Mouse (Mus musculus): ENCODE measurements around the gene Cilp. TPM values are rescaled to one million over a fixed set of nuclear protein-coding genes. Genes with fewer than 3 reads are reported as not detected.
A peak's percentile ranks its signal among the peaks of the same experiment; 100 is the strongest.
"Not testable (repeated sequence)": the region's sequence is repeated elsewhere in the genome, so short reads cannot be mapped to it uniquely, and the experiment has no call there.

The Cilp gene
- polyA plus RNA-seq, 1 experiment from 2014 or later: 0.24 TPM

DNA sequence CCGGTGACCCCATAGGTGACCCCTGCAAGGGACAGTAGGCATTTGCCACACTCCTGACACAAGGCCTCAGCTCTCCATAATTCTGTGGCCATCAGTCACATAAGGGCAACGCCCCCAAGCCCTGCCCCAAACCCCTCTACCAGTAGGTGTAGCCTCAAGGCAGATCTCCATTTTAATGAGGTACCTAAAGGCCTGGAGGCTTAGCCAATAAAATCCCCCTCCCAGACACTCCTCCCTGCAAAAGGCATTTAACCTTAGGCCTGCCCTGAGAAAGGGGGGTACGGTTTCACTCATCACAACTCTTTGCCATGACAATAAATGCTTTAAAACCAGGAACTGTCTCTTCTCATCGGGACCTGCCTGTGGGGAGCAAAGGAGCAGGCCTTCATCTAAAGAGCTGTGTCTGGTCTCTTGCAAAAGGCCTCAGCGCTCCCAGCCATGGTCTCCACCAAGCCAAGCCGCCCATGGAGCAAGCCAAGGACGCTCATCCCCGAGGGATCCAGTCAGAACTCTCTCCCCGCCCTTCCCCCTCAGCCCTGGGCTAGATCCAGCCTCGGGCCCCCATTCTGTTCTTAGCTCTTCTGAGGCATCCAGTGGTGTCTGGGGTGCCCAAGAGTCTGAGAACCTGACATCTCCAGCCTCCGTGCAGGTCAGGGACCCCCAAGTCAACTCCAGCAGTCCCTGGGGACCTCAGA is 8.9 kb upstream of the Cilp start:
- Histone ChIP-seq H3K9ac (replicated peaks) (no peak overlapping the region), H3K36me3 (no peaks in the 10 kb centered on the region), H3K27me3 (no peaks in the 10 kb centered on the region), H3K27ac (no peak overlapping the region), H3K4me2 (replicated peaks) (no peak overlapping the region), H3K4me1 (replicated peaks) (no peaks in the 10 kb centered on the region), H3K9me3 (no peaks in the 10 kb centered on the region), H3K4me3 (replicated peaks) (no peak overlapping the region)
- WGBS: 67% methylated on average over 11 of the region's 11 CpGs
- ATAC-seq: no peak

- Histone ChIP-seq H3K9ac (replicated peaks) (no peak overlapping the region), H3K27ac (no peak overlapping the region), H3K27me3 (no peaks in the 10 kb centered on the region), H3K4me3 (replicated peaks) (no peak overlapping the region), H3K4me2 (replicated peaks) (no peak overlapping the region), H3K9me3 (no peaks in the 10 kb centered on the region), H3K4me1 (replicated peaks) (no peaks in the 10 kb centered on the region), H3K36me3 (no peaks in the 10 kb centered on the region)
- 60% methylated on average over 9 of the region's 9 CpGs for WGBS
- ATAC-seq: no peak
Observed at GRCm38 (mm10) chr9:65257218-65257910, 7.6 kb upstream of the Cilp start.

- H3K4me1 ChIP-seq (replicated peaks): no peaks in the 10 kb centered on the region
- H3K9ac ChIP-seq (replicated peaks): no peak overlapping the region
- 81% methylated on average over 7 of the region's 7 CpGs for WGBS
- H3K27ac ChIP-seq: no peak overlapping the region
- H3K9me3 ChIP-seq: no peaks in the 10 kb centered on the region
- no peak overlapping the region for H3K4me2 ChIP-seq (replicated peaks)
- no peak overlapping the region for H3K4me3 ChIP-seq (replicated peaks)
- H3K36me3 ChIP-seq: no peaks in the 10 kb centered on the region
- ATAC-seq: no peak
- H3K27me3 ChIP-seq: no peaks in the 10 kb centered on the region
Observed at GRCm38 (mm10) chr9:65259366-65259765, 5.6 kb upstream of the Cilp start.

DNA sequence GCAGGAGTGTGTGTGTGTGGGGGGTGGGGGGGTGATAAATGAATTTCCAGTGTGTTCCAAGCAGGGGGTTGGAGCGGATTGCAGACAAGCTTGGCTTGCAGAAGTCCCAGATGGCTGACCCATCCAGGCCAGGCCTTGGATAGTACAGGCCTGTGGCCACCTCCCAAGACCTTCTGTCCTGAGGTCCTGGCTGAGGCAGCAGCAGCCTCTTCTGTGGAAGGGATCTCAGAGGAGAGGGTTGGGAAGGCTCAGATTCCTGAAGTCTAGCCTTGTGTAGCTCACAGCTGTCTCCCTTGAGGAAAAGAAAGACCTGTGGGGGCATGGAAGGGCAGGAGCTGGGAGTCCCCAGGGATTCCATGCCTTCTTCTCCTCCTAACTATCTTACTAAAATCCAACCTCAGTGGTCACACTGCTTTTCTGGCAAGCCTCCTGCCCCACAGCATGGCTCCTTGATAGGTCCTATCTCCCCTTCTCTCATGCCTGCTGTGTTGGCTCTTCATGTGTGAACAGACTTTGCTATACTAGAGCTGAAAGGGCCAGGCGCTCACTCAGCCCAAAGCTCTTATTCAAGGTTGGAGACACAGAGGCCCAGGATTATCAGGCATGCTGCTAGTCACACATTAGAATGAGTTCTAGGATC is 3.3 kb upstream of the Cilp start:
- no peak overlapping the region for H3K27ac ChIP-seq
- H3K4me1 ChIP-seq (replicated peaks): 0 out of 2 replicates have a peak, but pooled peaks cover 3% of the 10 kb centered on the region
- no peak for ATAC-seq
- WGBS: 96% methylated on average over 2 of the region's 2 CpGs
- no peaks in the 10 kb centered on the region for H3K36me3 ChIP-seq
- no peak overlapping the region for H3K4me2 ChIP-seq (replicated peaks)
- no peak overlapping the region for H3K9ac ChIP-seq (replicated peaks)
- no peaks in the 10 kb centered on the region for H3K27me3 ChIP-seq
- H3K9me3 ChIP-seq: no peaks in the 10 kb centered on the region
- H3K4me3 ChIP-seq (replicated peaks): no peak overlapping the region

DNA sequence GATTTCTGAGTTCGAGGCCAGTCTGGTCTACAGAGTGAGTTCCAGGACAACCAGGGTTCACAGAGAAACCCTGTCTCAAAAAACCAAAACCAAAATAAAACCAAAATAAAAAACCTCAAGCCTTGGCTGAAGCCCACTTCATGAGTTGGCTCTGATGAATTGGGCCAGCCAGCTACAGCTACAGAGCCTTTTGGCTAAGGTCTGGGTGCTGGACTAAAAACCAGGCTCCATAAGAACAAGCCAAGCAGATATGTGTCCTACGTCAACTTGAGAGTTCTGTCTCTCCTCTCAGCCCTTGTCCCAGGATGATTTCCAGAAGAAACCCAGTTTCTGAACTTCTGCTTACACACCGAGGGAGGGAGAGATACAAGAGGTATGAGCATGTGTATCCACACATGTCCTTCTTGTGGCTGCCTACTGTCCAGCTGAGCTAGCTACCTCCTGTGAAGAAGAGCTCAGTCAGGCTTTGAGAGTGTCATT is 2.3 kb upstream of the Cilp start:
- ATAC-seq: no peak
- H3K27me3 ChIP-seq: no peaks in the 10 kb centered on the region
- no peaks in the 10 kb centered on the region for H3K9me3 ChIP-seq
- no peaks in the 10 kb centered on the region for H3K36me3 ChIP-seq
- no peak overlapping the region for H3K4me2 ChIP-seq (replicated peaks)
- H3K9ac ChIP-seq (replicated peaks): no peak overlapping the region
- 98% methylated on average over 3 of the region's 3 CpGs for WGBS
- no peak overlapping the region for H3K27ac ChIP-seq
- H3K4me1 ChIP-seq (replicated peaks): peaks cover 7% of the 10 kb centered on the region
- no peak overlapping the region for H3K4me3 ChIP-seq (replicated peaks)

GRCm38 (mm10) chr9:65267742-65268515 is 2.9 kb downstream of the Cilp start:
- Histone ChIP-seq H3K4me2 (replicated peaks) (no peak overlapping the region), H3K36me3 (no peaks in the 10 kb centered on the region), H3K9ac (replicated peaks) (no peak overlapping the region), H3K4me3 (replicated peaks) (no peak overlapping the region), H3K27me3 (no peaks in the 10 kb centered on the region), H3K9me3 (no peaks in the 10 kb centered on the region), H3K27ac (peak overlapping the region; percentile 89), H3K4me1 (replicated peaks) (peaks cover 19% of the 10 kb centered on the region)
- peak; percentile 95 for ATAC-seq
- WGBS: 23% methylated on average over 7 of the region's 7 CpGs

- no peaks in the 10 kb centered on the region for H3K36me3 ChIP-seq
- no peaks in the 10 kb centered on the region for H3K27me3 ChIP-seq
- peaks cover 6% of the 10 kb centered on the region for H3K4me1 ChIP-seq (replicated peaks)
- no peak overlapping the region for H3K4me2 ChIP-seq (replicated peaks)
- WGBS: 93% methylated on average over 13 of the region's 13 CpGs
- no peaks in the 10 kb centered on the region for H3K9me3 ChIP-seq
- no peak overlapping the region for H3K9ac ChIP-seq (replicated peaks)
- H3K27ac ChIP-seq: no peak overlapping the region
- no peak for ATAC-seq
- H3K4me3 ChIP-seq (replicated peaks): no peak overlapping the region
Observed at GRCm38 (mm10) chr9:65273048-65273809, 8.2 kb downstream of the Cilp start.

GRCm38 (mm10) chr9:65273873-65274272 is 8.9 kb downstream of the Cilp start:
- H3K9me3 ChIP-seq: no peaks in the 10 kb centered on the region
- H3K9ac ChIP-seq (replicated peaks): no peak overlapping the region
- H3K36me3 ChIP-seq: no peaks in the 10 kb centered on the region
- H3K4me2 ChIP-seq (replicated peaks): no peak overlapping the region
- WGBS: 86% methylated on average over 4 of the region's 4 CpGs
- no peaks in the 10 kb centered on the region; the same call in 1 of the 2 replicates for H3K4me1 ChIP-seq (replicated peaks)
- no peak overlapping the region for H3K27ac ChIP-seq
- no peak for ATAC-seq
- no peaks in the 10 kb centered on the region for H3K27me3 ChIP-seq
- no peak overlapping the region for H3K4me3 ChIP-seq (replicated peaks)

GRCm38 (mm10) chr9:65274851-65275250 is 9.9 kb downstream of the Cilp start:
- 70% methylated on average over 3 of the region's 3 CpGs for WGBS

GRCm38 (mm10) chr9:65275810-65276530 is 11.0 kb downstream of the Cilp start:
- no peak overlapping the region for H3K9ac ChIP-seq (replicated peaks)
- H3K27ac ChIP-seq: no peak overlapping the region
- no peak for ATAC-seq
- H3K27me3 ChIP-seq: no peaks in the 10 kb centered on the region
- no peak overlapping the region for H3K4me2 ChIP-seq (replicated peaks)
- H3K4me1 ChIP-seq (replicated peaks): no peaks in the 10 kb centered on the region
- no peaks in the 10 kb centered on the region for H3K36me3 ChIP-seq
- H3K9me3 ChIP-seq: no peaks in the 10 kb centered on the region
- WGBS: 82% methylated on average over 4 of the region's 4 CpGs
- H3K4me3 ChIP-seq (replicated peaks): no peak overlapping the region

More at GRCm38 (mm10) chr9:65274851-65275250, 9.9 kb downstream of the Cilp start:
- H3K4me3 ChIP-seq (replicated peaks); H3K9ac ChIP-seq (replicated peaks); ATAC-seq; H3K27ac ChIP-seq; H3K9me3 ChIP-seq; H3K36me3 ChIP-seq; H3K4me1 ChIP-seq (replicated peaks); H3K27me3 ChIP-seq; H3K4me2 ChIP-seq (replicated peaks): not testable (repeated sequence)

Measured in midbrain, embryonic 13.5 days (tissue).